Mouse (Mus musculus): ENCODE measurements around the gene Ndufb4.

GRCm38 (mm10) chr16:37688181-37688580 lies 33.9 kb upstream of the Ndufb4 start:
- TF ChIP-seq EP300 (IDR thresholded peaks at IDR 0.05; ENCODE audit: low read depth), result no peak
- peak; percentile 24; the same call in 1 of the 2 replicates for TF ChIP-seq CTCF (IDR thresholded peaks at IDR 0.05; ENCODE audit: low read depth)

Data from heart, postnatal 0 days (tissue).